Mouse (Mus musculus) bone marrow macrophage, adult 2 months (primary cell): ENCODE measurements around the gene C1s2.

Experiments used
- CTCF ChIP-seq: IDR thresholded peaks from 2 replicates; pipeline ENCODE4 v1.5.1; 2012; ENCODE audit warnings: low read depth, mild to moderate bottlenecking, low read length, moderate library complexity
- POLR2A ChIP-seq: IDR thresholded peaks from 2 replicates; pipeline ENCODE4 v1.6.1; 2012; ENCODE audit warnings: mild to moderate bottlenecking, low read depth, low read length, borderline replicate concordance

GRCm38 (mm10) chr6:124584935-124585334, 51.0 kb downstream of the C1s2 start:
- TF ChIP-seq CTCF (no peak), POLR2A (no peak)
